Comparison of ENCODE assay signal across 25 mouse cellular contexts in the genomic region with DNA sequence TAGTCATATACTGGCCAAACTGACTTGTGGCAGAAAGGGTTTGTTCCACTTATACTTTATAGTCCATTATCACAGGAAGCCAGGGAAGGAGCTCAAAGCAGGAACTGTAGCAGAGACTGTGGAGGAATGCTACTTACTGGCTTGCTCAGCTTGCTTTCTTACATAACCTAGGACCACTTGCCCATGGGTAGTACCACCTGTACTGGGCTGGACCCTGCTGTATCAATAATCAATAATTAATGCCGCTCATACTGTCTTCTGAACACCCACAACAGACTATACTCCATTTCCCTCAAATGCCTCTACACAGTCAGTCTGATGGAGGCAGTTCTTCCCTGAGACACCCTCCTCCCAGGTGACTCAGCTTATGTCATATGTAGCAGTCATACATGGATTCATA. TPM values are rescaled to one million over a fixed set of nuclear protein-coding genes. Genes with fewer than 3 reads are reported as not detected.
DNase-seq lines count a peak whose midpoint lies in the region; ATAC-seq and TF ChIP-seq lines count a peak whose summit lies in the region.
"Had no signal": no experiment of that assay in that cellular context is flagged by ENCODE, and none has a peak within 500 bp of the region (broad histone marks: within the 10 kb centered on the region; RNA-seq: fewer than 3 reads in every experiment).

No protein-coding gene starts in this region.

- ATAC-seq in intestine, postnatal 0 days, result no peak
- no peak for ATAC-seq in intestine, embryonic 16.5 days
- ATAC-seq in inflammation-experienced regulatory T-cells, adult 6 months, result peak; percentile 18
- ATAC-seq: activated CD4-positive, CD25-positive, alpha-beta regulatory T cell, adult 4 months; forebrain, embryonic 15.5 days; forebrain, postnatal 0 days; Patski had no signal

- no peak for TF ChIP-seq CTCF in intestine, postnatal 0 days (IDR thresholded peaks at IDR 0.05; ENCODE audit: low read depth)
- no peak for TF ChIP-seq CTCF in spleen, adult 2 months (IDR thresholded peaks at IDR 0.05; ENCODE audit: extremely low read depth, insufficient read depth, insufficient read length, insufficient replicate concordance)

- H3K9ac ChIP-seq in intestine, postnatal 0 days (ENCODE audit: low read depth, low read length), result no peak overlapping the region
- no peak overlapping the region for H3K9ac ChIP-seq in intestine, embryonic 16.5 days (ENCODE audit: low read depth, low read length)
- H3K9ac ChIP-seq: embryonic facial prominence, embryonic 12.5 days; forebrain, embryonic 12.5 days; forebrain, embryonic 15.5 days; forebrain, postnatal 0 days had no signal

- H3K4me1 ChIP-seq in intestine, postnatal 0 days (replicated peaks; ENCODE audit: control insufficient read depth, insufficient read depth, low read length), result no peaks in the 10 kb centered on the region; the same call in 1 of the 2 replicates
- H3K4me1 ChIP-seq in intestine, embryonic 16.5 days (ENCODE audit: control insufficient read depth, insufficient read depth, low read length), result no peaks in the 10 kb centered on the region
- no peaks in the 10 kb centered on the region; the same call in 1 of the 2 replicates for H3K4me1 ChIP-seq in spleen, adult 2 months (ENCODE audit: control insufficient read depth, insufficient read depth, insufficient read length)
- H3K4me1 ChIP-seq: embryonic facial prominence, embryonic 10.5 days; embryonic facial prominence, embryonic 12.5 days; forebrain, embryonic 12.5 days; forebrain, embryonic 15.5 days had no signal

- no peaks in the 10 kb centered on the region for H3K27me3 ChIP-seq in intestine, postnatal 0 days (replicated peaks; ENCODE audit: control insufficient read depth, insufficient read depth, low read length)
- H3K27me3 ChIP-seq in intestine, embryonic 16.5 days (replicated peaks; ENCODE audit: control insufficient read depth, insufficient read depth, low read length), result no peaks in the 10 kb centered on the region
- no peaks in the 10 kb centered on the region for H3K27me3 ChIP-seq in spleen, adult 2 months (ENCODE audit: control insufficient read depth, insufficient read depth, low read length)
- H3K27me3 ChIP-seq: CH12.LX; embryonic facial prominence, embryonic 12.5 days; forebrain, embryonic 12.5 days; forebrain, embryonic 15.5 days; Patski had no signal

- no peak overlapping the region for H3K4me3 ChIP-seq in intestine, postnatal 0 days (ENCODE audit: low read depth, low read length)
- no peak overlapping the region for H3K4me3 ChIP-seq in intestine, embryonic 16.5 days (ENCODE audit: low read length)
- no peak overlapping the region for H3K4me3 ChIP-seq in spleen, adult 2 months (ENCODE audit: extremely low read depth, insufficient read depth, insufficient read length)
- H3K4me3 ChIP-seq: embryonic facial prominence, embryonic 10.5 days; embryonic facial prominence, embryonic 12.5 days; forebrain, embryonic 12.5 days; forebrain, embryonic 15.5 days had no signal

- DNase-seq in heart, adult 11 months, result peak; percentile 55
- no peak for DNase-seq in heart, adult 18-20 months
- DNase-seq in spleen, adult 2 months (ENCODE audit: low read depth in 1 of 2, low spot score in 2 of 2), result no peak
- no peak for DNase-seq in spleen, postnatal 14 days (ENCODE audit: low spot score in 2 of 2)
- DNase-seq in layer of hippocampus, adult 9-11 months, result no peak
- DNase-seq: adrenal gland, adult 8-10 months; adrenal gland, postnatal 14 days; adrenal gland, postnatal 36 days; cerebellum, adult 11-12 months; cerebellum, adult 2 months; cerebellum, adult 9-10 months; cerebellum, postnatal 10 days; cerebellum, postnatal 25 days; forebrain, postnatal 0 days had no signal

- WGBS in intestine, postnatal 0 days, result 94% methylated on average over 1 of the region's 1 CpGs
- WGBS in intestine, embryonic 16.5 days, result 97% methylated on average over 1 of the region's 1 CpGs
- WGBS in spleen, adult 2 months, result 92% methylated on average over 1 of the region's 1 CpGs

- no peak for TF ChIP-seq POLR2A in spleen, adult 2 months (IDR thresholded peaks at IDR 0.05; ENCODE audit: low read depth, low read length)

- 0 out of 2 replicates have a peak overlapping the region, but pooled peaks have one; percentile 10 for H3K27ac ChIP-seq in intestine, postnatal 0 days (ENCODE audit: low read depth, low read length)
- no peak overlapping the region for H3K27ac ChIP-seq in intestine, embryonic 16.5 days (ENCODE audit: low read length)
- H3K27ac ChIP-seq in spleen, adult 2 months (ENCODE audit: insufficient read depth, low read length), result peak overlapping the region; percentile 4; the same call in 1 of the 2 replicates
- H3K27ac ChIP-seq: embryonic facial prominence, embryonic 10.5 days; embryonic facial prominence, embryonic 12.5 days; forebrain, embryonic 12.5 days; forebrain, embryonic 15.5 days had no signal

- no peak overlapping the region for H3K4me2 ChIP-seq in intestine, postnatal 0 days (replicated peaks; ENCODE audit: low read depth)
- no peak overlapping the region for H3K4me2 ChIP-seq in intestine, embryonic 16.5 days (ENCODE audit: low read depth, low read length)
- H3K4me2 ChIP-seq: embryonic facial prominence, embryonic 12.5 days; forebrain, embryonic 12.5 days; forebrain, embryonic 15.5 days had no signal

- H3K36me3 ChIP-seq in intestine, postnatal 0 days (ENCODE audit: control insufficient read depth, insufficient read depth), result peaks cover 13% of the 10 kb centered on the region; the same call in 1 of the 2 replicates
- peaks cover 3% of the 10 kb centered on the region for H3K36me3 ChIP-seq in intestine, embryonic 16.5 days (ENCODE audit: control insufficient read depth, insufficient read depth, low read length)
- peaks cover 24% of the 10 kb centered on the region for H3K36me3 ChIP-seq in spleen, adult 2 months (ENCODE audit: control insufficient read depth, insufficient read depth, low read length)

- no peaks in the 10 kb centered on the region for H3K9me3 ChIP-seq in intestine, postnatal 0 days (ENCODE audit: control insufficient read depth)
- H3K9me3 ChIP-seq in intestine, embryonic 16.5 days (ENCODE audit: control insufficient read depth, low read length), result no peaks in the 10 kb centered on the region
- H3K9me3 ChIP-seq: embryonic facial prominence, embryonic 10.5 days; embryonic facial prominence, embryonic 12.5 days; forebrain, embryonic 12.5 days; forebrain, embryonic 15.5 days; G1E had no signal

RNA-seq across cellular contexts. Expression of gene Peli1, which starts 48.4 kb away (rescaled TPM):
- total RNA-seq in heart, adult 18-20 months (2021), result 10 to 100 TPM; 12.7 to 17.6 TPM
- 27.1 and 27.2 TPM in 2 replicates for polyA plus RNA-seq in intestine, postnatal 0 days (2015; fragmentation: Nextera tagmentation; extraction: Ambion mirVana)
- 25.7 and 25.8 TPM in 2 replicates for polyA plus RNA-seq in intestine, embryonic 16.5 days (2015; fragmentation: Nextera tagmentation; extraction: Ambion mirVana)
- polyA plus RNA-seq in spleen, adult 2 months (2012; rRNA removed), result 25.2 and 60.5 TPM in 2 replicates
- 10 to 100 TPM; 41.6 to 97.7 (median 96.1) TPM for polyA plus RNA-seq in inflammation-experienced regulatory T-cells, adult 6 months (2017; shearing (Covaris generic))
